Mouse (Mus musculus) brain, embryonic 14.5 days (tissue): ENCODE measurements at regions not wholly inside any gene's neighbourhood (a gene's known extent, or its start where the extent isn't known, plus 50 kb on each side); places are given as distances from the start of the nearest gene placed in this dataset.

Experiments used
- CTCF ChIP-seq: fragments of 200-500 bp; IDR thresholded peaks from 2 replicates; pipeline ENCODE4 v1.5.1; 2012; ENCODE audit warnings: inconsistent platforms, mild to moderate bottlenecking, moderate library complexity, borderline replicate concordance; ENCODE audit not compliant: insufficient read depth, insufficient read length; ENCODE audit errors: extremely low read depth
- POLR2A ChIP-seq: fragments of 200-500 bp; IDR thresholded peaks from 2 replicates; pipeline ENCODE4 v1.6.1; 2012; ENCODE audit warnings: mild to moderate bottlenecking, inconsistent platforms, borderline replicate concordance; ENCODE audit not compliant: poor library complexity, insufficient read depth, insufficient read length, severe bottlenecking; ENCODE audit errors: extremely low read depth

DNA sequence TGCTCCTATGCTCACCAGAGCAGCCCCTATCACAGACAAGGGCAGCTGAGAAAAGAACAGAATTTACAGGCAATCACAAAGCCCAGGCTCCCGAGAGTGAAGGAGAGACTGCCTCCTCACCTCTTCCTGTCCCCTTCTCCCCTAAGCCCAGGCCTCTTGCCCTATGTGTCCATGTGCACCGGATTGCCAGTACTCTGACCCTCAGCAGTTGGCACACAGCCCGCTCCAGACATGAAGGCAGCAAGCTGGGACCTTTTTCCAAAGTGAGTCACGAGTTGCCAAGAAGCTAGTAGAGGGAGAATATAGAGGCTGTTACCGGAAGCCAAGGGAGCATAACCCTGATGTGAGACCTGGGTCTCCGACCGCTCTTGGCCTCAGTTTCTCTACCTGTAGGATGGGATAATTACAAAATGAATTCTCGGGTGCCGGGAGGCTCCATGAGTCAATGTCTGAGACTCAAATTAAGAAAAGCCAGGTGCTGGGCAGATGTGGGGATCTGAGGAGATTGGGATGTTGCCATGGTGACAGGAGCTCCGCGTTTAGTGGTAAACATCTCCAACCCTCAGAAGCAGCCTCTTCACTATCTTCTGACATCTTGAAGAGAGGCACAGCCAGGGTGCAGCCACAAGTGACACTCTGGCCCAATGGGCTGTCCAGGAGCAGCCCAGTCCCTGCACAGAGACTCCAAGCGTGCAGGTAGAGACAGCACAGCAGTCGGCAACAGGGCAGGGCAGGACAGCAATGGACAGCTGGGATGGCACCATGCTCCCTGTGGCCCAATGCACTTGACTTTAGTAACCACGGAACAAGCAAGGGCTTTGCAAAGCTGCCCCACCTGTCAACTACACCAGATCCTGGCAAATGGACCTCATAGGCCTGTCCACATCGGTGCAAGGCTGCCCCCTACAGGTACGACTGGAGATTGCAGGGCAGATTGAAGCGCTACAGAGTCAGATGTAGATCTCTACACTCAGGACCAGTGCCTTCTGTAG is 55.6 kb upstream of the Prr5 start:
- peak; percentile 98 for TF ChIP-seq CTCF
- no peak for TF ChIP-seq POLR2A
